10 mouse cellular contexts compared by ENCODE assay signal in genomic region chr8:120324555-120324954, GRCm38 (mm10).
A peak's percentile ranks its signal among the peaks of the same experiment; 100 is the strongest.
DNase-seq lines count a peak whose midpoint lies in the region; ATAC-seq and TF ChIP-seq lines count a peak whose summit lies in the region.
"Had no signal": no experiment of that assay in that cellular context is flagged by ENCODE, and none has a peak within 500 bp of the region (broad histone marks: within the 10 kb centered on the region; RNA-seq: fewer than 3 reads in every experiment).

No protein-coding gene starts in this region.

- H3K36me3 ChIP-seq in kidney, embryonic 14.5 days (ENCODE audit: control insufficient read depth, insufficient read depth, low read length) = no peaks in the 10 kb centered on the region
- H3K36me3 ChIP-seq in hindbrain, postnatal 0 days (ENCODE audit: insufficient read depth, low read length) = no peaks in the 10 kb centered on the region
- no peaks in the 10 kb centered on the region for H3K36me3 ChIP-seq in lung, embryonic 16.5 days (ENCODE audit: control insufficient read depth, insufficient read depth, low read length)
- H3K36me3 ChIP-seq: lung, embryonic 15.5 days had no signal

- no peak overlapping the region for H3K27ac ChIP-seq in kidney, embryonic 14.5 days (ENCODE audit: low read depth, low read length)
- H3K27ac ChIP-seq in hindbrain, postnatal 0 days = peak overlapping the region; percentile 54
- no peak overlapping the region for H3K27ac ChIP-seq in lung, embryonic 16.5 days (ENCODE audit: low read length)
- H3K27ac ChIP-seq: lung, embryonic 15.5 days had no signal

- peak; percentile 47 for DNase-seq in kidney, adult 11 months
- peak; percentile 75 for DNase-seq in brain, adult 2 months (ENCODE audit: low read depth, low spot score)
- no peak for DNase-seq in hindbrain, postnatal 0 days (ENCODE audit: low spot score)
- no peak for DNase-seq in embryo, embryonic 10.5 days (ENCODE audit: low spot score)
- DNase-seq in left cerebral cortex, postnatal 25 days (ENCODE audit: low spot score in 2 of 2) = no peak
- DNase-seq: cerebellum, postnatal 36 days had no signal

- no peak for TF ChIP-seq CTCF in hindbrain, postnatal 0 days (IDR thresholded peaks at IDR 0.05; ENCODE audit: low read depth)

- no peak overlapping the region for H3K4me3 ChIP-seq in kidney, embryonic 14.5 days (ENCODE audit: low read length)
- no peak overlapping the region for H3K4me3 ChIP-seq in hindbrain, postnatal 0 days (ENCODE audit: low read length)
- H3K4me3 ChIP-seq in lung, embryonic 16.5 days (ENCODE audit: low read length) = no peak overlapping the region
- H3K4me3 ChIP-seq: lung, embryonic 15.5 days had no signal

- intact Hi-C loops in left cerebral cortex, postnatal 25 days (cut with DNase I) = no loop called here

- no peak for ATAC-seq in kidney, embryonic 14.5 days (ENCODE audit: low FRiP score, low TSS enrichment)
- ATAC-seq in hindbrain, postnatal 0 days = no peak
- ATAC-seq in lung, embryonic 16.5 days (ENCODE audit: low read depth) = no peak
- no peak for ATAC-seq in erythroid progenitor cell, adult 5-6 weeks (replicated peaks; ENCODE audit: low FRiP score, poor library complexity, severe bottlenecking)

- WGBS in kidney, embryonic 14.5 days = 31% methylated on average over 3 of the region's 3 CpGs
- WGBS in hindbrain, postnatal 0 days = 41% methylated on average over 3 of the region's 3 CpGs
- 34% methylated on average over 3 of the region's 3 CpGs for WGBS in lung, embryonic 16.5 days

- no peak overlapping the region for H3K9ac ChIP-seq in kidney, embryonic 14.5 days (ENCODE audit: low read depth, low read length)
- no peak overlapping the region for H3K9ac ChIP-seq in hindbrain, postnatal 0 days (replicated peaks; ENCODE audit: low read length)
- H3K9ac ChIP-seq in lung, embryonic 16.5 days (ENCODE audit: low read length) = peak overlapping the region; percentile 23; the same call in 1 of the 2 replicates
- H3K9ac ChIP-seq: lung, embryonic 15.5 days had no signal

- no peak overlapping the region for H3K4me2 ChIP-seq in kidney, embryonic 14.5 days (replicated peaks; ENCODE audit: low read depth, low read length)
- H3K4me2 ChIP-seq in hindbrain, postnatal 0 days (ENCODE audit: low read depth, low read length) = no peak overlapping the region
- H3K4me2 ChIP-seq in lung, embryonic 16.5 days (ENCODE audit: low read depth, low read length) = no peak overlapping the region
- H3K4me2 ChIP-seq: lung, embryonic 15.5 days had no signal

- H3K9me3 ChIP-seq in kidney, embryonic 14.5 days (ENCODE audit: control insufficient read depth, low read length) = 0 out of 2 replicates have a peak, but pooled peaks cover 2% of the 10 kb centered on the region
- H3K9me3 ChIP-seq in hindbrain, postnatal 0 days (ENCODE audit: low read length) = no peaks in the 10 kb centered on the region
- no peaks in the 10 kb centered on the region for H3K9me3 ChIP-seq in lung, embryonic 16.5 days (ENCODE audit: control insufficient read depth, low read length)
- H3K9me3 ChIP-seq: lung, embryonic 15.5 days had no signal

- H3K4me1 ChIP-seq in kidney, embryonic 14.5 days (ENCODE audit: control insufficient read depth, insufficient read depth, low read length) = peaks cover 40% of the 10 kb centered on the region
- H3K4me1 ChIP-seq in hindbrain, postnatal 0 days (ENCODE audit: insufficient read depth, low read length) = peaks cover 29% of the 10 kb centered on the region
- peaks cover 37% of the 10 kb centered on the region for H3K4me1 ChIP-seq in lung, embryonic 16.5 days (replicated peaks; ENCODE audit: control insufficient read depth, insufficient read depth, low read length)

- H3K27me3 ChIP-seq in kidney, embryonic 14.5 days (ENCODE audit: control insufficient read depth, insufficient read depth, low read length) = no peaks in the 10 kb centered on the region
- no peaks in the 10 kb centered on the region for H3K27me3 ChIP-seq in hindbrain, postnatal 0 days (ENCODE audit: insufficient read depth, low read length)
- no peaks in the 10 kb centered on the region for H3K27me3 ChIP-seq in lung, embryonic 16.5 days (ENCODE audit: control insufficient read depth, insufficient read depth, low read depth, low read length)
- H3K27me3 ChIP-seq: lung, embryonic 15.5 days had no signal

Comparison
In these comparisons a context has a peak if more than half of its experiments do, and no peak if none do; other contexts are left out.
1. DNase-seq: peak in kidney, adult 11 months (single experiment) and brain, adult 2 months (single experiment); none in hindbrain, postnatal 0 days (single experiment), embryo, embryonic 10.5 days (single experiment) and left cerebral cortex, postnatal 25 days (0 of 2).